Mouse (Mus musculus): ENCODE data around the gene Uba6. TPM values are rescaled to one million over a fixed set of nuclear protein-coding genes. Genes with fewer than 3 reads are reported as not detected.

Gene Uba6
- polyA plus RNA-seq, 1 experiment, result 2.9 TPM

GRCm38 (mm10) chr5:86113037-86113436, 59.6 kb downstream of the Uba6 start:
- H3K4me3 ChIP-seq (ENCODE audit: insufficient read depth, poor library complexity, severe bottlenecking), result no peak overlapping the region
- H3K36me3 ChIP-seq (ENCODE audit: control insufficient read depth, insufficient read depth), result peaks cover 18% of the 10 kb centered on the region
- no peaks in the 10 kb centered on the region for H3K27me3 ChIP-seq (ENCODE audit: control insufficient read depth, insufficient read depth, insufficient read length)
- no peak overlapping the region for H3ac ChIP-seq (ENCODE audit: control insufficient read depth, insufficient read length, low read depth)
- no peaks in the 10 kb centered on the region for H3K79me3 ChIP-seq (ENCODE audit: low read depth)
- H3K79me2 ChIP-seq (ENCODE audit: control insufficient read depth, insufficient read depth), result no peaks in the 10 kb centered on the region
- TF ChIP-seq MAX (IDR thresholded peaks at IDR 0.05) (no peak), MYOD1 (IDR thresholded peaks at IDR 0.05; ENCODE audit: control insufficient read depth, insufficient read length, low read depth) (no peak), USF1 (IDR thresholded peaks at IDR 0.05; ENCODE audit: low read depth) (no peak), CTCF (IDR thresholded peaks at IDR 0.05; ENCODE audit: control insufficient read depth, insufficient read depth, insufficient read length) (no peak), CEBPB (IDR thresholded peaks at IDR 0.05; ENCODE audit: low read depth) (no peak), FOSL1 (IDR thresholded peaks at IDR 0.05; ENCODE audit: insufficient read depth, low read length, poor library complexity, severe bottlenecking) (no peak), MYOG (IDR thresholded peaks at IDR 0.05; ENCODE audit: control insufficient read depth, extremely low read depth, insufficient read length) (no peak)

GRCm38 (mm10) chr5:86111074-86111473, 61.5 kb downstream of the Uba6 start:
- no peak for TF ChIP-seq CEBPB (IDR thresholded peaks at IDR 0.05; ENCODE audit: low read depth)
- TF ChIP-seq USF1 (IDR thresholded peaks at IDR 0.05; ENCODE audit: low read depth), result no peak
- no peak for TF ChIP-seq MAX (IDR thresholded peaks at IDR 0.05)
- TF ChIP-seq MYOG (IDR thresholded peaks at IDR 0.05; ENCODE audit: control insufficient read depth, extremely low read depth, insufficient read length), result no peak
- TF ChIP-seq MYOD1 (IDR thresholded peaks at IDR 0.05; ENCODE audit: control insufficient read depth, insufficient read length, low read depth), result no peak
- TF ChIP-seq FOSL1 (IDR thresholded peaks at IDR 0.05; ENCODE audit: insufficient read depth, low read length, poor library complexity, severe bottlenecking), result no peak
- no peak for TF ChIP-seq CTCF (IDR thresholded peaks at IDR 0.05; ENCODE audit: control insufficient read depth, insufficient read depth, insufficient read length)

GRCm38 (mm10) chr5:86106610-86107009, 66.0 kb downstream of the Uba6 start:
- no peaks in the 10 kb centered on the region for H3K27me3 ChIP-seq (ENCODE audit: control insufficient read depth, insufficient read depth, insufficient read length)
- H3K4me3 ChIP-seq (ENCODE audit: insufficient read depth, poor library complexity, severe bottlenecking), result no peak overlapping the region
- no peaks in the 10 kb centered on the region for H3K79me2 ChIP-seq (ENCODE audit: control insufficient read depth, insufficient read depth)
- no peaks in the 10 kb centered on the region for H3K79me3 ChIP-seq (ENCODE audit: low read depth)
- TF ChIP-seq FOSL1 (IDR thresholded peaks at IDR 0.05; ENCODE audit: insufficient read depth, low read length, poor library complexity, severe bottlenecking) (no peak), MAX (IDR thresholded peaks at IDR 0.05) (no peak), CEBPB (IDR thresholded peaks at IDR 0.05; ENCODE audit: low read depth) (no peak), MYOG (IDR thresholded peaks at IDR 0.05; ENCODE audit: control insufficient read depth, extremely low read depth, insufficient read length) (no peak), USF1 (IDR thresholded peaks at IDR 0.05; ENCODE audit: low read depth) (no peak), MYOD1 (IDR thresholded peaks at IDR 0.05; ENCODE audit: control insufficient read depth, insufficient read length, low read depth) (no peak)
- no peak overlapping the region for H3ac ChIP-seq (ENCODE audit: control insufficient read depth, insufficient read length, low read depth)
- H3K36me3 ChIP-seq (ENCODE audit: control insufficient read depth, insufficient read depth), result peaks cover 12% of the 10 kb centered on the region

More at GRCm38 (mm10) chr5:86111074-86111473, 61.5 kb downstream of the Uba6 start:
- no peaks in the 10 kb centered on the region for H3K79me3 ChIP-seq (ENCODE audit: low read depth)
- H3ac ChIP-seq (ENCODE audit: control insufficient read depth, insufficient read length, low read depth), result no peak overlapping the region
- peaks cover 22% of the 10 kb centered on the region for H3K36me3 ChIP-seq (ENCODE audit: control insufficient read depth, insufficient read depth)
- H3K79me2 ChIP-seq (ENCODE audit: control insufficient read depth, insufficient read depth), result no peaks in the 10 kb centered on the region
- H3K4me3 ChIP-seq (ENCODE audit: insufficient read depth, poor library complexity, severe bottlenecking), result no peak overlapping the region
- H3K27me3 ChIP-seq (ENCODE audit: control insufficient read depth, insufficient read depth, insufficient read length), result no peaks in the 10 kb centered on the region

- Histone ChIP-seq H3K36me3 (ENCODE audit: control insufficient read depth, insufficient read depth) (no peaks in the 10 kb centered on the region), H3K79me2 (ENCODE audit: control insufficient read depth, insufficient read depth) (no peaks in the 10 kb centered on the region), H3K4me3 (ENCODE audit: insufficient read depth, poor library complexity, severe bottlenecking) (no peak overlapping the region), H3ac (ENCODE audit: control insufficient read depth, insufficient read length, low read depth) (no peak overlapping the region), H3K79me3 (ENCODE audit: low read depth) (no peaks in the 10 kb centered on the region), H3K27me3 (ENCODE audit: control insufficient read depth, insufficient read depth, insufficient read length) (no peaks in the 10 kb centered on the region)
- TF ChIP-seq MYOG (IDR thresholded peaks at IDR 0.05; ENCODE audit: control insufficient read depth, extremely low read depth, insufficient read length) (no peak), MYOD1 (IDR thresholded peaks at IDR 0.05; ENCODE audit: control insufficient read depth, insufficient read length, low read depth) (no peak), USF1 (IDR thresholded peaks at IDR 0.05; ENCODE audit: low read depth) (no peak), CEBPB (IDR thresholded peaks at IDR 0.05; ENCODE audit: low read depth) (no peak), MAX (IDR thresholded peaks at IDR 0.05) (no peak), FOSL1 (IDR thresholded peaks at IDR 0.05; ENCODE audit: insufficient read depth, low read length, poor library complexity, severe bottlenecking) (no peak)
These were observed 70.4 kb downstream of the Uba6 start for GRCm38 (mm10) chr5:86102176-86102575.

- no peaks in the 10 kb centered on the region for H3K79me2 ChIP-seq (ENCODE audit: control insufficient read depth, insufficient read depth)
- no peak for TF ChIP-seq MAX (IDR thresholded peaks at IDR 0.05)
- TF ChIP-seq CTCF (IDR thresholded peaks at IDR 0.05; ENCODE audit: control insufficient read depth, insufficient read depth, insufficient read length), result no peak
- TF ChIP-seq FOSL1 (IDR thresholded peaks at IDR 0.05; ENCODE audit: insufficient read depth, low read length, poor library complexity, severe bottlenecking), result no peak
- TF ChIP-seq MYOG (IDR thresholded peaks at IDR 0.05; ENCODE audit: control insufficient read depth, extremely low read depth, insufficient read length), result no peak
- no peak for TF ChIP-seq MYOD1 (IDR thresholded peaks at IDR 0.05; ENCODE audit: control insufficient read depth, insufficient read length, low read depth)
- TF ChIP-seq USF1 (IDR thresholded peaks at IDR 0.05; ENCODE audit: low read depth), result no peak
- TF ChIP-seq CEBPB (IDR thresholded peaks at IDR 0.05; ENCODE audit: low read depth), result no peak
- H3ac ChIP-seq (ENCODE audit: control insufficient read depth, insufficient read length, low read depth), result no peak overlapping the region
These were observed 72.0 kb downstream of the Uba6 start for GRCm38 (mm10) chr5:86100621-86101020.

GRCm38 (mm10) chr5:86098988-86099387, 73.6 kb downstream of the Uba6 start:
- H3K79me2 ChIP-seq (ENCODE audit: control insufficient read depth, insufficient read depth), result no peaks in the 10 kb centered on the region
- no peaks in the 10 kb centered on the region for H3K36me3 ChIP-seq (ENCODE audit: control insufficient read depth, insufficient read depth)
- no peaks in the 10 kb centered on the region for H3K79me3 ChIP-seq (ENCODE audit: low read depth)
- no peak overlapping the region for H3ac ChIP-seq (ENCODE audit: control insufficient read depth, insufficient read length, low read depth)
- H3K4me3 ChIP-seq (ENCODE audit: insufficient read depth, poor library complexity, severe bottlenecking), result no peak overlapping the region
- TF ChIP-seq MYOD1 (IDR thresholded peaks at IDR 0.05; ENCODE audit: control insufficient read depth, insufficient read length, low read depth) (no peak), MYOG (IDR thresholded peaks at IDR 0.05; ENCODE audit: control insufficient read depth, extremely low read depth, insufficient read length) (no peak), CEBPB (IDR thresholded peaks at IDR 0.05; ENCODE audit: low read depth) (no peak), FOSL1 (IDR thresholded peaks at IDR 0.05; ENCODE audit: insufficient read depth, low read length, poor library complexity, severe bottlenecking) (no peak), MAX (IDR thresholded peaks at IDR 0.05) (no peak), CTCF (IDR thresholded peaks at IDR 0.05; ENCODE audit: control insufficient read depth, insufficient read depth, insufficient read length) (no peak)
- H3K27me3 ChIP-seq (ENCODE audit: control insufficient read depth, insufficient read depth, insufficient read length), result no peaks in the 10 kb centered on the region

More at GRCm38 (mm10) chr5:86100621-86101020, 72.0 kb downstream of the Uba6 start:
- H3K36me3 ChIP-seq (ENCODE audit: control insufficient read depth, insufficient read depth), result no peaks in the 10 kb centered on the region
- H3K27me3 ChIP-seq (ENCODE audit: control insufficient read depth, insufficient read depth, insufficient read length), result no peaks in the 10 kb centered on the region
- H3K79me3 ChIP-seq (ENCODE audit: low read depth), result no peaks in the 10 kb centered on the region
- H3K4me3 ChIP-seq (ENCODE audit: insufficient read depth, poor library complexity, severe bottlenecking), result no peak overlapping the region
